Mouse (Mus musculus) liver, postnatal 0 days (tissue): ENCODE data around the gene 1700025G04Rik.

Experiments
- CTCF ChIP-seq: sonication (generic); IDR thresholded peaks from 2 replicates; pipeline ENCODE4 v1.5.1; 2016; ENCODE audit warnings: antibody characterized with exemption, low read depth
- EP300 ChIP-seq: IDR thresholded peaks from 2 replicates; pipeline ENCODE4 v1.6.1; 2016; ENCODE audit warnings: antibody characterized with exemption, low read depth, mild to moderate bottlenecking

DNA sequence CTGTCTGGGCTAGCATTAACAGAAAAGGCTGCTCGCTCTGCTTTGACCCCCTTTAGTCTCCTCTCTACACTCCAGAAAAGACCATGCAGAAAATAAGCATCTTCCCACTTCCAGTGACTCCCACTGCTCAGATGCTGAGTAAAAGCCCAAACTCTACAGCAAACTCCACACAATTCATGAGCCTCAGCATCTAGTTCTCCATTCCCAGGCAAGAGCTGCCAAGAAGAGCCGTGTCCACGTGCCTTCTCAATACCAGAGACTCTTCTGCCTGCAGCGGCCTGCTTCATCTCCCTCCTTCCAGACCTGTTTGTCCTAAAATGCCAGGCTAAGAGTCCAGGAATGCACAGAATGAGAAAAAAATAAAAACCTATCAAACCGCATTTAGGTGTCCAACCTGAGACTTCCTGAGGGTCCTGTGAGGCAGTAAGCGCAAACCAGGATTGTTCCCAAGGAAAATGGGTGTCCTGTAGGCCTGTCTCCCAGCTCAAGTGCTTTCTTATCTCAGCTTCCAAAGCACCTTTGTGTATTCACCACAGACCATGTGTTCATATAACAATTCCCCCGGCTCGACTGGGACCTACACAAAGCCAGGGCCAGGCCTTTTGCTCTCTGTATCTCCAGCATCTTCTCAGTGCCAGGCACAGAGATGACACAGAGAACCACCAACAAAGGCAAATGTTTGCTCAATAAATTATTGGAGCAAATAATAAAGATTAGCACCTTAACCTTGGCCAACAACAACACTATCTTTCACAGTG is 7.8 kb downstream of the 1700025G04Rik start:
- no peak for TF ChIP-seq CTCF
- TF ChIP-seq EP300 = no peak
